Mouse (Mus musculus) testis, postnatal 14 days (tissue): ENCODE data around the gene Rpp25.

Source experiments
- DNase-seq: peaks from one replicate; pipeline ENCODE4 v3.0.0; 2021; ENCODE audit warnings: low spot score

Gene Rpp25

DNA sequence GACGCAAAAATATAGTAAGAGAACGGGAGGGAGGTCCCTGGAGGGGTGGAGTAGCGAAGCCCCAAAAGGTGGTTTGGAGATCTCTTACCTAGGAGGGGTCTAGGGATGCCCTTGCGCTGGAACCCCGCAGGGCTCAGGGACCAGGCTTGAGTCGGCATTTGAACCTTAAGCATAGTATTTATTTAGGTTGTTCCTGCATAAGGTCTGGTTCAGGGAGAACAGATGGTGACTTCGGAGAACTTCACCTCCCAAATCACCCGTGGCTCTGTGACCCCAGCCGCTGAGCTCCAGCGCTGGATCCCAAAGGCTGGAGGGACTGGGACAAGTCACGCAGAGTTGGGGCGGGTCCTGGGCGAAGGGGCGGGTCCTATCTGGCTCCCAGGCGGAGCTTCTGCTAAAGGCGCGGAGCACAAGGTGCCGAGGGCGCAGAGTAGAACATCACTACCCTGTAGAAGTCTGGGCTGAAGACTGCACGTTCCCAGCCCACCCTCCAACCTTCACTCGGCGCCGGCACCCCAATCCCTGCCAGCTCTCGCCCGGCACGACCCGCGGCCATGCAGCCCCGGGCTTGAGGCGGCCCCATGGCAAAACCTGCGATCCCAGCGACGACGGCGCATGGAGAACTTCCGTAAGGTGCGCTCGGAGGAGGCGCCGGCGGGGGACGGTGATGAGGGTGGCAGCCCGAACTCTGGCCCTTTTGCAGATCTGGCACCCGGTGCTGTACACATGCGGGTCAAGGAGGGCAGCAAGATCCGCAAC is at the start of gene Rpp25:
Rpp25 (plus strand) TSS at position 405 of the 759 bp plus-strand sequence.
- peak; percentile 54 for DNase-seq

DNA sequence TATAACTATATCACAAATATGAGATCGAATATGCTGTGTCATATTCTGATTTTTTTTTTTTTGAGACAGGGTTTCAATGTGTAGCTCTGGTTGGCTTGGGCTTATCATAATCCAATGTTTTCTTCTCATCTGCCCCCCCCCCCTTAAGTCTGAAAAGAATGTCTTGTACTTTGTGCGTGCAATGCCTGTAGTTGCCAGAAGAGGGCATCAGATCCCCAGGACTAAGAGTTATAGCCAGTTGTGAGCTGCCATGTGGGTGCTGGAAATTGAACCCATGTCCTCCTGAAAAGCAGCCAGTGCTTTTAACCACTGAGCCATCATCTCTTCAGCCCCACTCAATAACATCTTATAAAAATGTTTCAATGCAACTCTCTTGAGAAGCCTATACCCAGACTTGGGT is 44.1 kb upstream of the Rpp25 start:
- DNase-seq: no peak

- DNase-seq: no peak
These were observed 41.0 kb upstream of the Rpp25 start for GRCm38 (mm10) chr9:57462866-57463265.

- DNase-seq: no peak
These were observed 37.7 kb upstream of the Rpp25 start for GRCm38 (mm10) chr9:57466101-57466500.

DNA sequence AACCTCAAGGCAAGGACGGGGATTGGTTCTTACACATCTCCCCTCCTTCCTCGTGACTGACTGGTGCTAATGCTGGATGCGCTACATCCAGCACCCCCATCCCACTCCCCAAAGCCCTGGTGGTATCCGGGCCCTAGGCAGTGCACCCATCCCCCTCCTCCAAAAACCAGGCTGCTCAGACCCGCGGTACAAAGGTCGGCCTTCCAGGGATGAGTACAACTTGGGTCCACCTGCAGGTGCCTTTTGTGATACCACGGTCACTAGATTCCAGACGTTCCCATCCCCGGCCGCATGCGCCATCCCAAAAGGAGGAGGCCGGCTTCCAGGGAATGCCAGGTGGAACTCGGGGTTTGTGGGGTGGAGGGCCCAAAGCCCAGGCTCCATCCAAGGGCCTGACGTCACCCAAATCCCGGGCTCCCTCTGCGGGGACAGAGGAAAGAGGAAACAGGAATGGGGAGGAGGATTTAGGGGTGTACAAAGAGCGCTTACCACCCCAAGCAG is 36.5 kb upstream of the Rpp25 start:
- no peak for DNase-seq

- DNase-seq: peak; percentile 89
These were observed 35.8 kb upstream of the Rpp25 start, which contains the start of gene Scamp5 for GRCm38 (mm10) chr9:57467896-57468549. Gene Scamp5, minus strand, starts transcription at chr9:57468060.

DNA sequence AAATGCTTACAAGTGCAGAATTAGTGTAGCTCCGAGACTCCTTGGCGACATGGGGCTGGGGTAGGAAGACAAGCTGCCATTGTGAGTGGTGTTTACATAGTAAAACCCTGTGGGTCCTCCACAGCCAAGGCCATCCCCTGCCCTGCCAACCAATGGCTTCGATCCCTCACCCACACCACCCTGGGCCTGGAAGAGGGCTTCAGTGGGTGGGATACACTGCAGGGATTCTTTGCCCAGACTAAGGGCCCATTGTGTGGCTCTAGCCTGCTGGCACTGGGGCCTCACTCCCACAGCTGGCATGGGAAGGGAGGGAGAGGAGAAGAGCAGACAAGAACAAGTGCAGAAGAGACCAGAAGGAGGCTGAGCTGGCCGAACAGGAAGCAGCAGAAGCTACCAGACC is 34.9 kb upstream of the Rpp25 start:
- DNase-seq: no peak

DNA sequence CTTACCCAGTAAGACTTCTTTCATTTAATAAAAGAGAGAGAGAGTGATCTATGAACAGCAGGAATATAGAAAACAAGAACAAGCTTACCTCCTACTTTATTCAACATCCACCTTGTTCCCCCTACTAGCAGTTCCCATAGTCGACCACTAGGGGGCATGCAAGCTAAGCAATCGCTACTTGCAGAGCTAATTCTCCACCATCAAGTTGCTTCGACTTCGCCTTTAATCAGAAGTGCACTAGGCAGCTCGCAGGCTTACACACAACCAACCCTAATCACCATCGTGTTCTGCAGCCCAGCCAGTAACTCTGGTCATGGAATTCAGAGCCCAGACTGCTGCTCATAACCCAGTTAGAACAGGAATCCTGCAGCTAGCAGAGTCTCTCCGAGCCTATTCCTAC is 18.1 kb upstream of the Rpp25 start:
- DNase-seq: peak; percentile 81

GRCm38 (mm10) chr9:57487807-57488206 is 16.0 kb upstream of the Rpp25 start:
- no peak for DNase-seq

- no peak for DNase-seq
These were observed 10.3 kb upstream of the Rpp25 start for GRCm38 (mm10) chr9:57493532-57493931.

DNA sequence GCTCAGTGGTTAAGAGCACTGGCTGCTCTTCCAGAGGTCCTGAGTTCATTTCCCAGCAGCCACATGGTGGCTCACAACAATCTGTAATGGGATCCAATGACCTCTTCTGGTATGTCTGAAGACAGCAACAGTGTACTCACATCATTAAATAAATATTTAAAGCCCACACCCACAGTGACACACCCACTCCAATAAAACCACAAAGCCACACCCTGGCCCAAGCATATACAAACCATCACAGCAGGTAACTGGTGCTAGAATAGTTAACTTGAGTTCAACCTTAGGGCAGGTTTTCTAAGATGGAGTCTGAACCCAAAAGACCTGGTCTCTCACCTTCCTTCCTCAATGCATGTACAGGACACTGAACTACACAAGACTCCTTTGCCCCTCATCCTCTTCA is 8.9 kb upstream of the Rpp25 start:
- DNase-seq: no peak

DNA sequence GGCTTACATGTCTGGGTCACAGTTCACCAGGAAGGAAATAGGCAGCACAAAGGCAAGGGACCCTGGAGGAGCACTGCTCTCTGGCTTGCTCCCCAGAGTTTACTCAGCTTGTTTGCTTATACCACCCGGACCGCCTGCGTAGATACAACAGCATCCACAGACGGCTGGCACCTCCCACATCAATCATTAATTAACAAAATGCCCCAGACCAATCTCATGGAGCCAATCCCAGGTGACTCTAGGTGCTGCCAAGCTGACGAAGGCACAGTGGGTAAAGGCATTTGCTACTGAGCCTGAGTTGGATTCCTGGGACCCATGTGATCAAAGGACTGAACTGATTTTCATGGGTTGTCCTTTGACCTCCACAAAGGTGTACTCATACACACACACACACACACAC is 6.6 kb upstream of the Rpp25 start:
- no peak for DNase-seq

DNA sequence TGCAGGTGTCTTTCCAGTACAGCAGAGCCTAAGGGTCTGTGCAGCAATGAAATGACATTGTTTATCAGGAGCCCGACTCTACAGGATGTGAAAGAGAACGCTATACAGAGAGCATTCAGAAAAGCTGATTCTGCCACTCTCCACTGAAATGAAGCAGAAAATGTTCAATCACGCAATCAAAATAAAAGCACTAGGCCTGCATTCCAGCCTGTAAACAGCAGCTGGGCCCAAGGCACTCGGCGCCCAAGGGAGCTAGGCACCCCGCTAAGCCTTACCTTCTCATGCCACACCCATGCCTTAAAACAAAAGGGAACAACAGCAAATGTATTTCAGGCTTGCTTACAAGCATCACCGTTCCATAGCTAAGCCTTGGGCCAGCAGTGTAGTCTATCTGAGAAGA is 5.3 kb upstream of the Rpp25 start:
- no peak for DNase-seq

GRCm38 (mm10) chr9:57501452-57501851 is 2.4 kb upstream of the Rpp25 start:
- DNase-seq: no peak

DNA sequence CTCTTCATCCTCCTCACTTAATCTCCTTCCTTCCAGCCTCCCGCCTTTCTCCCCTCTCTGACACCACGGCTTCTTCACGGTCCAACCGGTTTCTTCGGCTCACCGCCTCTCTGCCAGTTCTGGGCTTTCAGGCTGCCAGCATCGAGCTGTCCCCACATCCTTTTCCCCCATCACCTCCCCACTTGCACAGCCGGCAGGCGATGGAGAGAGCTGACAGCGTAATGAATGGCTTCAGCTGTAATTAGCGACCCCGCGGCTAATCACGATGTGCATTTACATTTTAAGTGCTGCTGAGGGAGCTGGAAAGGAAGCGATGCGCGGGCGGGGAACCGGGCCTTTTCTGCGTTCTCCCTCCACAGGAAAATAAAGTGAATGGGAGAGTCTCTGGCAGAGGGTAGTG is 2.0 kb upstream of the Rpp25 start:
- no peak for DNase-seq

- no peak for DNase-seq
These were observed 760 bp upstream of the Rpp25 start for GRCm38 (mm10) chr9:57502911-57503621.

GRCm38 (mm10) chr9:57504381-57504700 is 515 bp downstream of the Rpp25 start:
- DNase-seq: peak; percentile 62

- no peak for DNase-seq
These were observed 1.1 kb downstream of the Rpp25 start for GRCm38 (mm10) chr9:57504891-57505290.

DNA sequence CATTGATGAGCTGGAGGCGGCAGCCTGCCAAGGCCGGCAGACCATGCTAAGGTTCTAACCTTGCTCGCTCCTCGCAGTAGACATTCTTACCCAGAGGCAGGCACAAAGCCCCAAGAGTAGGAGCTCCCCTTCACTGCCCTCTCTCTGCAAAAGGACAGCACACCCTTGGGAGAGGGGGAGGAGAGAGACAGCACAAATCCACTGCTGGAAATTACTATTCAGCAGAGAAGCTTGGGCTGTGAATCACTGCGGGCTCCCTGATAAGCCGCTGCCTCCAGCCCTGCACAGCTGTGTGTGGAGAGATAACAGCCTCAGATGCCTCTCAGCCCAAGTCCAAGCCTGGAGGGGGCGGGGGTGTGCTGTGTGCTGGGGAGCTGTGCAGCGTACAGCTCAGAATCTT is 1.9 kb downstream of the Rpp25 start:
- DNase-seq: peak; percentile 81

GRCm38 (mm10) chr9:57510577-57510976 is 6.8 kb downstream of the Rpp25 start:
- DNase-seq: no peak

GRCm38 (mm10) chr9:57517113-57517512 is 13.3 kb downstream of the Rpp25 start:
- DNase-seq: no peak

GRCm38 (mm10) chr9:57520375-57521055 is 16.7 kb downstream of the Rpp25 start:
- no peak for DNase-seq
